Mouse (Mus musculus): ENCODE measurements around the gene Camkmt.

DNA sequence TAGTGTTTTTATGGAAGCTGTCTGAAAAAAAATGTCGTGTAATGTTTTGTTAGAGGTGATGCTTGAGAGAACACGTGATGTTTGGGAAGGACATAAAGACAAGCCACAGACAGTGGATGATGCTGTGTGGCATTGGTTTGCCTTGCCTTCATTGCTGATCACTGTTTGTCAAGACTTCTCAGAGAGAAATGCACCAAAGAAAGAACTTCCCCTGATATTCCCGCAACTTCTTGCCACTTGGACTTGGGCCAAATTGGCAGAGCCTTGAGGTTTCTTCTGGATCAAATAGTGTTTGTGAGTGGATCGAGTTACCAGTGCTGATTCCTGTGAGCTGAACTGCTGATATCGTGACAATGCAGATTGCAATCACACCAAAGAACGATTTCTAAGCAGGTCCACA is 405.5 kb downstream of the Camkmt start:
- no peak for TF ChIP-seq GATA1 (IDR thresholded peaks at IDR 0.05; ENCODE audit: low read length)
- no peak for TF ChIP-seq TAL1 (IDR thresholded peaks at IDR 0.05; ENCODE audit: low read length)

All from erythroblast, embryonic 14.5 days (primary cell).